Mouse (Mus musculus) kidney, embryonic 15.5 days (tissue): ENCODE measurements at regions not wholly inside any gene's neighbourhood (a gene's known extent, or its start where the extent isn't known, plus 50 kb on each side); places are given as distances from the start of the nearest gene placed in this dataset.

Experiments used
- ATAC-seq: fragments of 200-750 bp; cut with Nextera tagmentation; replicated peaks from 2 replicates; pipeline ENCODE4 v1.8.0; 2017; ENCODE audit warnings: moderate TSS enrichment; ENCODE audit not compliant: low FRiP score
- H3K27ac ChIP-seq: fragments of 300-500 bp; sonication (generic); 2 replicates; pipeline ENCODE4 v1.5.1; 2015; ENCODE audit warnings: mild to moderate bottlenecking, inconsistent platforms
- H3K27me3 ChIP-seq: fragments of 300-500 bp; sonication (generic); 2 replicates; pipeline ENCODE4 v1.6.1; 2015; ENCODE audit warnings: inconsistent platforms
- H3K36me3 ChIP-seq: fragments of 300-500 bp; sonication (generic); 2 replicates; pipeline ENCODE4 v1.6.1; 2015; ENCODE audit warnings: inconsistent platforms
- H3K4me1 ChIP-seq: fragments of 300-500 bp; sonication (generic); 2 replicates; pipeline ENCODE4 v1.6.1; 2015; ENCODE audit warnings: inconsistent platforms
- H3K4me2 ChIP-seq: fragments of 300-500 bp; sonication (generic); 2 replicates; pipeline ENCODE4 v1.6.1; 2015; ENCODE audit warnings: moderate library complexity, mild to moderate bottlenecking, inconsistent platforms
- H3K4me3 ChIP-seq: fragments of 300-500 bp; sonication (generic); replicated peaks from 2 replicates; pipeline ENCODE4 v1.5.1; 2015; ENCODE audit warnings: mild to moderate bottlenecking, inconsistent platforms
- H3K9ac ChIP-seq: fragments of 300-500 bp; sonication (generic); 2 replicates; pipeline ENCODE4 v1.6.1; 2015; ENCODE audit warnings: mild to moderate bottlenecking, inconsistent platforms
- H3K9me3 ChIP-seq: fragments of 300-500 bp; sonication (generic); replicated peaks from 2 replicates; pipeline ENCODE4 v1.6.1; 2016; ENCODE audit warnings: inconsistent platforms
- WGBS: fragments of 180-500 bp; shearing (Covaris S2); methylation state at CpG from one replicate; pipeline ENCODE4 v1.1.7; 2015; ENCODE audit warnings: mixed read lengths; 5-methylcytosine and 5-hydroxymethylcytosine counted together

DNA sequence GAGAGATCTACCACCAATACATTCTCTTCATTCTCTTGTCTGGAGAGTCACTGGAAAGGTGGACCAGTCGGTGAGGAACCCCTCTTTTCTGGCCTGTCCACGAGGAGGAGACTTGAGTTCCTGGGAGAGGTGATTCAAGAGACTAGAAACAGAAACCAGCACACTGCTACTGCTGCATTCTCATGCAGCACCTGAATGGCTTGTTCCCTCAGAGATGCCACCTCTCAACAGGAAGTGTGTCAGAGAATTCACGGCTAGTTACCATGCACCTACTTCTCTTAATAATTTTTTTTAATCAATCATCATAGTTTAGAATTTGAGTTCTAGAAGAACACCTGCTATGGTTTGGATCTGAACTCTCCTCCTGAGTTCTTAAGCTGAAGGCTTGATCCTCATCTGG, 52.0 kb upstream of the Dynlrb2 start:
- no peak for ATAC-seq
- Histone ChIP-seq H3K36me3 (no peaks in the 10 kb centered on the region), H3K4me1 (no peaks in the 10 kb centered on the region), H3K27me3 (no peaks in the 10 kb centered on the region), H3K9ac (no peak overlapping the region), H3K4me2 (no peak overlapping the region), H3K4me3 (no peak overlapping the region), H3K27ac (no peak overlapping the region), H3K9me3 (no peaks in the 10 kb centered on the region)
- 77% methylated on average over 3 of the region's 3 CpGs for WGBS

DNA sequence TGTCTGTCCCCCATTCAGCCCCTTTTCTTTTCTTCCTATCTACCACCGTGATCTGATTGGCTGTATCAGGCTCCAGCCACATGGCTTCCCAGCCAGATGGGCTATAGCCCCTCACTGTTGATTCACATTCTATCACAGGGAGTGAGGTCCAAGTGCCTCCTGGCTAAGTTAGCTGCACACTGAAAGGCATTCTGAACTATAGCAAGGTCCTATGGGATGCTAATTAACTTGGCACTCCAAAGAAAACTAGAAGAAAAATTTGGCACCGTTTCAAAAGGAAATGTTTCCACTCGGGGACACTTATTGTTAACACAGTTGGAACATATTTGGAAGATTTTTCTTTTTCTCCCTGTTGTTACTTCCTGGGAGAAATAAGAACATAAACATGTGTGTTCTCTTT, 53.4 kb upstream of the Dynlrb2 start:
- H3K27me3 ChIP-seq, result no peaks in the 10 kb centered on the region
- no peaks in the 10 kb centered on the region for H3K9me3 ChIP-seq
- ATAC-seq, result no peak
- H3K4me2 ChIP-seq, result no peak overlapping the region
- H3K27ac ChIP-seq, result no peak overlapping the region
- no peaks in the 10 kb centered on the region for H3K4me1 ChIP-seq
- WGBS, result 71% methylated on average over 3 of the region's 3 CpGs
- H3K4me3 ChIP-seq, result no peak overlapping the region
- H3K36me3 ChIP-seq, result no peaks in the 10 kb centered on the region
- H3K9ac ChIP-seq, result no peak overlapping the region

DNA sequence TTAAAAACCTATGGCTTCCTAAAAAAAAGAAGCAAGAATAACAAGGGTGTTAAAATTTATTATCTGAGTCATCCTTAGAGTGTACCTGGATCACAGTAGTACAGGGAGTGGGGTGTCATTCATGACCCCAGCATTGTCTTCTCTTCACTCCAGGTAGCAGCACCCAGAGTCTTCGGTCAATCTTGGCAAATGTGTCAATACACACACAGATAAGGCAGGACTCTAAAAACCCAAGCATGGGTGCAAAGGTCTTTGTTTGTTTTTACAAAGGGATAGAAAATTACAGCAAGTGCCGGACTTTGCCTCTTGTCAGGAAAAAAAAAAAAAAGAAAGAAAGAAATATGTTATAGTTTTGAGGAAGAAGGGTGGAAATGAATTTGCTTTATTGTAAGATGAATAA, 57.3 kb upstream of the Dynlrb2 start:
- no peak overlapping the region for H3K4me3 ChIP-seq
- no peaks in the 10 kb centered on the region for H3K4me1 ChIP-seq
- H3K9ac ChIP-seq, result no peak overlapping the region
- no peaks in the 10 kb centered on the region for H3K27me3 ChIP-seq
- no peak overlapping the region for H3K27ac ChIP-seq
- no peak for ATAC-seq
- H3K36me3 ChIP-seq, result no peaks in the 10 kb centered on the region
- no peaks in the 10 kb centered on the region for H3K9me3 ChIP-seq
- H3K4me2 ChIP-seq, result no peak overlapping the region
- 75% methylated on average over 2 of the region's 2 CpGs for WGBS

DNA sequence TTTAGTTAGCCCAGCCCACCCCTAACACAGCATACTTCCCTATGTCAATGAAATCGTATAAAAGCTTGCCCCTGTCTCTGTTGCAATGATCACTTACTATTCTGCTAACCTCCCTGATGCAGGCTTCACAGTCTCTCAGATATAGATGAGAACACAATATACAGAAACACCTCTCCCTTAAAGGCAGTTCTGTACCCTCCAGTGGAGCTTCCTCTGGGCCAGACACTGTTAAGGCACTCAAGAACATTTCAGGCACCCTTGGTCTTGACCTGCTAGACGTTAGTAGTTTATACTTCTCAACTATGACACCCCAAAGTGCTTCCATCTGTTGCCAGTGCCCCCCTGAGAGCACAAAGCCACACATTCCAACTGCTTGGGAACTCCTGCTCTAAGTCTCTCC, 61.9 kb upstream of the Dynlrb2 start:
- WGBS, result 64% methylated on average over 2 of the region's 2 CpGs

DNA sequence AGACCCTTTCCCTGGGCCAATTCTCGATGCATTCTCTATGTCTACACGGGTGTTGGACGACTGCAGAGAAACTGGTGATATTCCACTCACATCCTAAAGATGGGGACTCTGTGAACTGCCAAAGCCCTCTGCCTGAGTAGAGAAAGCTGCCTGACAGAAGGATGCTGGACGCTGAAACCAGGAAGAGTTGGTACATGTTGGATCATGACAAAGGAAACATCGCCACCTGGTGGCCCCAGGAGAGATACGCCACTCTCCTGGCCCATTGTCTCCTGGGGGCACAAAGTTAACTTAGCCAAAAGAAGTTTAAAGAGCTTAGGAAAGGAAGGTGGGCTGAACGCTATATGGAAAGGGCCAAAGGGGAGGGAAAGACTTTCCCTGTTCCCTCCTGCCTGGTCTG, 65.9 kb upstream of the Dynlrb2 start:
- Histone ChIP-seq H3K4me3 (no peak overlapping the region), H3K27me3 (peaks cover 18% of the 10 kb centered on the region; the same call in 1 of the 2 replicates), H3K4me2 (no peak overlapping the region), H3K27ac (no peak overlapping the region), H3K9me3 (no peaks in the 10 kb centered on the region), H3K9ac (no peak overlapping the region), H3K4me1 (peaks cover 14% of the 10 kb centered on the region; the same call in 1 of the 2 replicates), H3K36me3 (no peaks in the 10 kb centered on the region)
- WGBS, result 15% methylated on average over 7 of the region's 7 CpGs
- no peak; the same call in 1 of the 2 replicates for ATAC-seq

More for the DNA sequence above, 61.9 kb upstream of the Dynlrb2 start:
- Histone ChIP-seq H3K4me1 (no peaks in the 10 kb centered on the region), H3K27me3 (peaks cover 11% of the 10 kb centered on the region; the same call in 1 of the 2 replicates), H3K27ac (no peak overlapping the region), H3K9me3 (no peaks in the 10 kb centered on the region), H3K9ac (no peak overlapping the region), H3K4me2 (no peak overlapping the region), H3K36me3 (no peaks in the 10 kb centered on the region), H3K4me3 (no peak overlapping the region)
- no peak for ATAC-seq

DNA sequence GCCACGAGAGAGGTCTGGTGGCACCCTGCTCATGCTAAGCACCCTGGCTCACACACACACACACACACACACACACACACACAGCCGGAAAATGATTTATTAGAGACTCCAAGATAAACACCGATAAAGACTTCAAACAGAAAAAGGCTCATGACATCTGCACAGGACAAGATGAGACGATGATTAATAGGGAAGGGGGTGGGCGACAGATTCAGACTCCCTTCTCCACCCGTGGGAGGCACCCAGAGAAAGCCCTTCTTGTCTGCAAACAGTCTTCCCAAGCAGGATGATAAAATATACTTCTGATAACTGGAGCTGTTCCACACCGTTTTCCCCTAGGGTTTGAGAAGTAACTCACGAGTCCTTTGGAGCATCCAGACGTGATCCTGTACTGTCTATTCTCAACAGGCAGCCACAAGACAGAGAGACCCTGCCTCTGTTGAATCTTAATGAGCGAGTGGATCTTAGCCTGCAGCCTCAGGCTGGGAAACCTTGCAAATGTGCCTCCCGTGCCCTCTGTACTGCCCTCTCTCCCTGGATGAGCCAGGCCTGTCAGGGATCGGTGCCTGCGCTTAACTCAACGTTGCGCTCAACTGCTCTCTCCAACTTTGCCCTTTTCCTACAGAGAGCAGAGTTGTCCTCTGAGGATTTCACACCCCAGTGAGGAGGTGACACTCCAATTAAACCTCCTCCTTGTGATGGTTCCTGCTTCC, 69.3 kb upstream of the Dynlrb2 start:
- 19% methylated on average over 15 of the region's 15 CpGs for WGBS
- peak; percentile 94 for ATAC-seq
- Histone ChIP-seq H3K27ac (peak overlapping the region; percentile 81), H3K27me3 (peaks cover 14% of the 10 kb centered on the region; the same call in 1 of the 2 replicates), H3K36me3 (no peaks in the 10 kb centered on the region), H3K4me1 (peaks cover 14% of the 10 kb centered on the region; the same call in 1 of the 2 replicates), H3K9me3 (no peaks in the 10 kb centered on the region), H3K4me3 (peak overlapping the region; percentile 14; the same call in 1 of the 2 replicates), H3K9ac (no peak overlapping the region; the same call in 1 of the 2 replicates), H3K4me2 (peak overlapping the region; percentile 36)

DNA sequence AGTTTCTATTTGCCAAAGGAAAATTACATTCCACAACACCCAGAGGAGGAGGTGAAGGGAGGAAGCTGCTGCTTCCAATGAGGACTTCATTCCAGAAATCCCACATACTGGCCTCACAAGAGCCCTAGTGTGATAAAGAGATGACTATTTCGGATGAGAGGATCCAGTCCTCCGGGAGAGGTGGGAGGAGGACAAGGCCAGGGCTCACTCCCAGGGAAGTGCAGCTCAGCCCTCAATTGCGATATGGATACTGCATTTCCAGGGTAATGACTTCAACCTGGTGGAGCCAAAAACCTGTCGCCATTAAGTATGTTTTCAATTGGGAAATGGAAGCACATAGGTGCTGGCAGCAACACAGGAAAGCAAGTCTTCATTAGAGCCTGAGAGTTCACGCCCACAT, 74.7 kb upstream of the Dynlrb2 start:
- H3K36me3 ChIP-seq, result no peaks in the 10 kb centered on the region
- peaks cover 3% of the 10 kb centered on the region; the same call in 1 of the 2 replicates for H3K4me1 ChIP-seq
- no peak overlapping the region for H3K9ac ChIP-seq
- H3K27me3 ChIP-seq, result peaks cover 2% of the 10 kb centered on the region; the same call in 1 of the 2 replicates
- no peak overlapping the region for H3K4me2 ChIP-seq
- H3K27ac ChIP-seq, result no peak overlapping the region
- H3K4me3 ChIP-seq, result no peak overlapping the region
- 68% methylated on average over 5 of the region's 5 CpGs for WGBS
- no peak for ATAC-seq
- no peaks in the 10 kb centered on the region for H3K9me3 ChIP-seq

DNA sequence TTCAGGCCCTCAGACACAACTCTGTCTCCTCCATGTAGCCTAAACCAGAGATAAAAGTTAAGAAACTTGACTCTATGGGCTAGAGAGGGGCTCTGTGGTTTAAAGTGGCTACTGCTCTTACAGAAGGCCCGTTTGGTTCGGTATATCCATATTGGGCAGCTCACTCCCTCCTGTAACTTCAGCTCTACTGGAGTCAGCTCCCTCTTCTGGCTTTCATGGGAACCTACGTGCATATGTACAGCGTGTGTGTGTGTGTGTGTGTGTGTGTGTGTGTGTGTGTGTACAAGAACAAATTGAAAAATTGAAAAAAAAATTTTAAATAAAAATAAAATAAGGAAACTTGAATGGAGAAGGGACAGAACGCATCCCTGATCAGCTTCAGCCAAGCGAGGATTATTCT, 75.1 kb upstream of the Dynlrb2 start:
- ATAC-seq, result 0 out of 2 replicates have a peak, but pooled peaks have one; percentile 36
- WGBS, result 83% methylated on average over 6 of the region's 6 CpGs

DNA sequence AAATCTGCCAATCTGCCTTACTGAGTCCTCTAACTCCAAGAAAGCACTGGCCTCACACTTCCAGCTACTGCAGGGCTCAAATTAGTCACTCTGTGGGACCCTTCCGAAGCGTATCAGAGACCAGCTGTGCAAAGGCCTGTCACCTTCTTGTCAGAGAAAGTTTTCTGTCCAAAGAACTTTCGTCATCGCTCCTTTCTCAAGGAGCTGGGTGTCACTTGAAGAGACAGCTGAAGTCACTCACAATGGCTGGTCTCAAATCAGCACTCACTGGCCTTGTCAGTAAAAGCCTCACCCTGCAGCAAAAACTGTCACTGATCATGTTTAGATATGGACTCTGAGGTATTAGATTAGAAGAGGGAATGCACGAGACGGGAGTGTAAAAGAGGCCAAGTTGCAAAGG, 81.9 kb upstream of the Dynlrb2 start:
- WGBS, result 58% methylated on average over 6 of the region's 6 CpGs
- ATAC-seq, result no peak
- Histone ChIP-seq H3K27ac (no peak overlapping the region), H3K27me3 (no peaks in the 10 kb centered on the region), H3K4me2 (no peak overlapping the region), H3K4me3 (no peak overlapping the region), H3K9ac (no peak overlapping the region), H3K4me1 (no peaks in the 10 kb centered on the region), H3K9me3 (no peaks in the 10 kb centered on the region), H3K36me3 (no peaks in the 10 kb centered on the region)

More for the DNA sequence above, 75.1 kb upstream of the Dynlrb2 start:
- no peaks in the 10 kb centered on the region for H3K9me3 ChIP-seq
- no peak overlapping the region for H3K9ac ChIP-seq
- H3K4me1 ChIP-seq, result no peaks in the 10 kb centered on the region
- H3K27me3 ChIP-seq, result peaks cover 2% of the 10 kb centered on the region; the same call in 1 of the 2 replicates
- no peak overlapping the region for H3K27ac ChIP-seq
- H3K36me3 ChIP-seq, result no peaks in the 10 kb centered on the region
- no peak overlapping the region for H3K4me3 ChIP-seq
- no peak overlapping the region for H3K4me2 ChIP-seq

DNA sequence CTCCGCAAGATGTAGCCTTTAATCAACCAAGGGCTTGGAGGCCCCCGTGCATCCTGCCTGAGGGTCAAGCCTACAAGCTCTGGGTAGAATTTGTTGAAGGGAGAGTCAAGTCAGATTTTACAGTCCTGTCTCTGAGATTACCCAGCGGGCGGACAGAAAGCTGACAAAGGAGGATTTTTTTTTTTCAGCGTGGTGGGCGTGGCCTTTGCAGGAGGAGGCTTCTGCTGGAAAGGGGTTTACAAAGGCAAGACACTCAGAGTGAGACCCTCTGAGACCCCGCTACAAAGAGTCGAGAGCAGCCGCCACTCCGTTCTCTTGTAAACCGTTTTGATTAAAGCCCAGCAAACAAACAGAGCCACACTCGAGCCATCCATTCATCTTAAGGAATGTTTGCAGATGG, 92.1 kb upstream of the Dynlrb2 start:
- WGBS, result 40% methylated on average over 12 of the region's 12 CpGs
- H3K4me3 ChIP-seq, result no peak overlapping the region

DNA sequence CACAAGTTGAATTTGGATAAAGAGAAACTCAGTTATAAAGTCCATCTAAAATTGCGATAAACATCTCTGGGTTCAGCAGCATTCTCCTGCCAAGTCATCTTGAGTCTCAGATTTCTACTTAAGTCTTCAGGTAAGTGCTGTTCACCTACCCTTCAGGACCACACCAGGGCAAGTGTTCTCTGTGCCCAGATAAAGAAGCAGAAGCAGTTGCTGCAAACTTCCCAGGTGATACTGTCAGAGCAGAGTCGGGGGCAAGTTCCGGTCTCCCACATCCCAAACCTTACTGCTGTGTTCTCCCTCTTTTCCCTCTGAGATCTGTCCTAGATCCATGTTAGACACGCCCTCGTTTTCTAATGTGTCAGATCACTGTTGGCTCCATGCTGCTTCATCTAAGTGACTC, 94.7 kb upstream of the Dynlrb2 start:
- Histone ChIP-seq H3K4me1 (peaks cover 22% of the 10 kb centered on the region), H3K27ac (no peak overlapping the region), H3K4me2 (no peak overlapping the region), H3K4me3 (no peak overlapping the region), H3K9ac (no peak overlapping the region), H3K36me3 (no peaks in the 10 kb centered on the region), H3K27me3 (no peaks in the 10 kb centered on the region), H3K9me3 (no peaks in the 10 kb centered on the region)
- ATAC-seq, result no peak
- WGBS, result 76% methylated on average over 5 of the region's 5 CpGs

More for the DNA sequence above, 92.1 kb upstream of the Dynlrb2 start:
- H3K9ac ChIP-seq, result no peak overlapping the region
- no peak overlapping the region for H3K27ac ChIP-seq
- peaks cover 26% of the 10 kb centered on the region for H3K4me1 ChIP-seq
- H3K9me3 ChIP-seq, result no peaks in the 10 kb centered on the region
- ATAC-seq, result no peak
- H3K27me3 ChIP-seq, result no peaks in the 10 kb centered on the region
- H3K4me2 ChIP-seq, result no peak overlapping the region
- H3K36me3 ChIP-seq, result no peaks in the 10 kb centered on the region

DNA sequence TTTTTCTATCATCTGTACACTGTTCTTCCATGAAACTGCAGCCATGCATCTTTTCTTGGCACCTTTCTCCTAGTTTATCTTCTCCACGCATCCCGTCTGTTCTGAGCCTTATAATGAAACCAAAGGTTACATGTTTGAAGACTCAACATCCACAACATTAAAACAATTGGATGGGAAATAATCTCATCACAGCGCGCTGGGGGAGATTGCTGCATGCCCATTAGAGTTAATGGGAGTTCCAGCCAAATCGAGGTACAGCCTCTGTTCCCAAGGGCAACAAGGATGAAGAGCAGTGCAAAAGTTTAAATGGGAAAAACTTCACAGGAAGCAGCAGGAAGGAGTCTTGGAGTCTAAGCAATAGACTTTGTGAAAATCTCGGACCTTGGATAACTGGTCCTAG, 95.8 kb upstream of the Dynlrb2 start:
- WGBS, result 84% methylated on average over 6 of the region's 6 CpGs
- peaks cover 22% of the 10 kb centered on the region for H3K4me1 ChIP-seq

DNA sequence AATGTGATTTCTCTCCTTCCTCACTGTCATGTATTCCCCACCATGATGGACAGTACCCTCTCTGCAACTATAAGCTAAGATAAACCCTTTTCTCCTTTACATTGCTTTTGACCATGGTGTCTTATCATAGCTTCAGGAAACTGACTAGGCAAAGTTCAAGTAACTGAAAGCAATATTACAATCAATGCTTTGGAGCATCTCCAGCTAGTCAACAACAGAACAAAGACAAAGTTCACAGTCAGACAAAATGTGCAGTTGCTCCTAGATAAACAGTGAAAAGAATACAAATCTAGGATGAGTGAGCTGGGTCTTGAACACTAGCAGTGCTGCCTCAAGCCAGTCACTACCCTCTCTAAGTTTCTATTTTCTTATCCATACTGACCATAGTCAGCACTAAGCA, 100.2 kb upstream of the Dynlrb2 start:
- Histone ChIP-seq H3K36me3 (no peaks in the 10 kb centered on the region), H3K27me3 (no peaks in the 10 kb centered on the region), H3K9me3 (no peaks in the 10 kb centered on the region; the same call in 1 of the 2 replicates), H3K27ac (no peak overlapping the region), H3K9ac (no peak overlapping the region), H3K4me2 (no peak overlapping the region), H3K4me3 (no peak overlapping the region), H3K4me1 (no peaks in the 10 kb centered on the region)
- no peak for ATAC-seq

More for the DNA sequence above, 95.8 kb upstream of the Dynlrb2 start:
- Histone ChIP-seq H3K27ac (no peak overlapping the region), H3K4me3 (no peak overlapping the region), H3K27me3 (no peaks in the 10 kb centered on the region), H3K9ac (no peak overlapping the region), H3K36me3 (no peaks in the 10 kb centered on the region), H3K4me2 (no peak overlapping the region), H3K9me3 (no peaks in the 10 kb centered on the region; the same call in 1 of the 2 replicates)
- ATAC-seq, result no peak
